Mouse (Mus musculus): ENCODE data around the gene Amph.

DNA sequence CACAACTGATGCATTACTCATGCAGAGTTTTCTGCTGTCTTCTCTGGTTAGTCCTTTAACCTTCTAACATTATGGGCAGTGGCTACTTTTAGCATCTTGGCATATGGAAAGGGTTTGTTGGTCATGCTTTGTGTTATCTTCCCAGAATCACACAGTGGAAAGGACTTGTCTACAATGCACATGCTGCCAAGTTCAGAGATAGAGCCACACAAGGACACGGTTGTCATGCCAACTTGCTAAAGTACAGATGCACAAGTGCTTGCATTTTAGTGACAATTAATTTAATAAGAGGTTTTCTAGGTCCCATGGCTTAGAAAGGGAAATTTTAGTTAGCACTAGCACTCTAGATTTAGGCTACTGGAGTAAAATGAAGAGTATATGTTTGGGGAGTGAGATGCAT, 104.1 kb downstream of the Amph start:
- TF ChIP-seq POLR2A (IDR thresholded peaks at IDR 0.05; ENCODE audit: low read depth, low read length): no peak
- no peak for TF ChIP-seq CTCF (IDR thresholded peaks at IDR 0.05; ENCODE audit: extremely low read depth, insufficient read length, insufficient replicate concordance, low read depth, low read length)
